Mouse (Mus musculus) CH12.LX (cell line): ENCODE results near the gene Zfp518a. TPM values are rescaled to one million over a fixed set of nuclear protein-coding genes. Genes with fewer than 3 reads are reported as not detected.

ENCODE experiments used
- DNase-seq: peaks from one replicate; pipeline ENCODE4 v3.0.0-alpha.2; 2013; ENCODE audit errors: extremely low read depth
- H3K27ac ChIP-seq: 2 replicates; pipeline ENCODE4 v1.5.1; 2012; ENCODE audit warnings: low read depth, mild to moderate bottlenecking, control low read depth, moderate library complexity; ENCODE audit not compliant: insufficient read depth
- H3K27me3 ChIP-seq: replicated peaks from 2 replicates; pipeline ENCODE3; 2012; ENCODE audit warnings: inconsistent platforms
- H3K36me3 ChIP-seq, 2 experiments: replicated peaks in 1 of 2; 2 replicates each; pipeline versions ENCODE3 to v1.6.1; 2012; ENCODE audit warnings: inconsistent platforms in 1 of 2, low read length in 1 of 2, mild to moderate bottlenecking in 1 of 2, mixed read lengths in 1 of 2, moderate library complexity in 1 of 2; ENCODE audit not compliant: control insufficient read depth in 1 of 2, insufficient read depth in 1 of 2
- H3K4me1 ChIP-seq, 2 experiments: 2 replicates each; pipeline ENCODE4 v1.6.1; 2012; ENCODE audit warnings: inconsistent platforms in 1 of 2, moderate library complexity in 1 of 2; ENCODE audit not compliant: insufficient read depth in 2 of 2, control insufficient read depth in 1 of 2
- H3K4me2 ChIP-seq: 2 replicates; pipeline ENCODE4 v1.6.1; 2012; ENCODE audit warnings: low read depth, mild to moderate bottlenecking, control low read depth; ENCODE audit not compliant: poor library complexity, insufficient read depth, severe bottlenecking
- H3K4me3 ChIP-seq, 3 experiments: fragments of 150-350 bp in 1 of 3; sonication (generic) in 1 of 3; replicated peaks in 1 of 3; 2 replicates each; pipeline versions ENCODE3 to v1.5.1; 2011 to 2012; ENCODE audit warnings: low read depth in 2 of 3, low read length in 2 of 3, mild to moderate bottlenecking in 2 of 3, moderate library complexity in 2 of 3, control low read depth in 1 of 3, improper control_type of control experiment in 1 of 3, inconsistent platforms in 1 of 3, mixed read lengths in 1 of 3; ENCODE audit not compliant: poor library complexity in 1 of 3
- H3K79me2 ChIP-seq: replicated peaks from 2 replicates; pipeline ENCODE4 v1.6.1; 2012; ENCODE audit warnings: mild to moderate bottlenecking, moderate library complexity; ENCODE audit not compliant: control insufficient read depth, poor library complexity, insufficient read depth, severe bottlenecking; ENCODE audit errors: extremely low read depth
- H3K9ac ChIP-seq: 2 replicates; pipeline ENCODE4 v1.6.1; 2012; ENCODE audit warnings: low read depth, mild to moderate bottlenecking, control low read depth, moderate library complexity; ENCODE audit not compliant: insufficient read depth
- H3K9me3 ChIP-seq: replicated peaks from 2 replicates; pipeline ENCODE3; 2012; ENCODE audit warnings: low read length, inconsistent platforms, mixed read lengths
- CHD1 ChIP-seq: IDR thresholded peaks from 2 replicates; pipeline ENCODE4 v1.6.1; 2012; ENCODE audit warnings: low read depth, low read length, improper control_type of control experiment, inconsistent platforms
- CHD2 ChIP-seq: IDR thresholded peaks from 2 replicates; pipeline ENCODE4 v1.6.1; 2011; ENCODE audit warnings: low read length, improper control_type of control experiment
- CTCF ChIP-seq, 2 experiments: IDR thresholded peaks in 1 of 2; conservative IDR thresholded peaks in 1 of 2; 2 replicates each; pipeline ENCODE4 v1.5.1; 2011 to 2012; ENCODE audit warnings: low read depth in 2 of 2, low read length in 2 of 2, improper control_type of control experiment in 1 of 2, inconsistent platforms in 1 of 2, mild to moderate bottlenecking in 1 of 2, moderate library complexity in 1 of 2
- ELF1 ChIP-seq: IDR thresholded peaks from 2 replicates; pipeline ENCODE4 v1.6.1; 2014; ENCODE audit warnings: low read depth, mild to moderate bottlenecking, inconsistent platforms, low read length, improper control_type of control experiment
- EP300 ChIP-seq: IDR thresholded peaks from 2 replicates; pipeline ENCODE4 v1.6.1; 2011; ENCODE audit warnings: low read length, improper control_type of control experiment
- ETS1 ChIP-seq: conservative IDR thresholded peaks from 2 replicates; pipeline ENCODE4 v1.6.1; 2012; ENCODE audit warnings: low read depth, mild to moderate bottlenecking, inconsistent platforms, low read length, improper control_type of control experiment, moderate library complexity
- GABPA ChIP-seq: IDR thresholded peaks from 2 replicates; pipeline ENCODE4 v1.6.1; 2012; ENCODE audit warnings: low read depth, low read length, improper control_type of control experiment, inconsistent platforms; ENCODE audit not compliant: insufficient replicate concordance
- IRF4 ChIP-seq: IDR thresholded peaks from 2 replicates; pipeline ENCODE4 v1.6.1; 2014; ENCODE audit warnings: low read depth, mild to moderate bottlenecking, inconsistent platforms, low read length, improper control_type of control experiment
- JUN ChIP-seq: IDR thresholded peaks from 2 replicates; pipeline ENCODE4 v1.6.1; 2011; ENCODE audit warnings: low read depth, mild to moderate bottlenecking, low read length, improper control_type of control experiment, moderate library complexity; ENCODE audit not compliant: insufficient read depth
- JUND ChIP-seq: conservative IDR thresholded peaks from 2 replicates; pipeline ENCODE4 v1.6.1; 2011; ENCODE audit warnings: low read depth, low read length, improper control_type of control experiment
- KAT2A ChIP-seq: IDR thresholded peaks from 2 replicates; pipeline ENCODE4 v1.6.1; 2012; ENCODE audit warnings: low read length, improper control_type of control experiment, inconsistent platforms; ENCODE audit not compliant: insufficient replicate concordance
- MAX ChIP-seq: IDR thresholded peaks from 2 replicates; pipeline ENCODE4 v1.6.1; 2011; ENCODE audit warnings: low read length, improper control_type of control experiment
- MEF2A ChIP-seq: IDR thresholded peaks from 2 replicates; pipeline ENCODE4 v1.6.1; 2014; ENCODE audit warnings: low read depth, mild to moderate bottlenecking, inconsistent platforms, low read length, improper control_type of control experiment, borderline replicate concordance
- MXI1 ChIP-seq: IDR thresholded peaks from 2 replicates; pipeline ENCODE4 v1.6.1; 2011; ENCODE audit warnings: mild to moderate bottlenecking, low read depth, low read length, improper control_type of control experiment
- NELFE ChIP-seq: IDR thresholded peaks from 2 replicates; pipeline ENCODE4 v1.6.1; 2011; ENCODE audit warnings: low read depth, low read length, improper control_type of control experiment
- NRF1 ChIP-seq: IDR thresholded peaks from 2 replicates; pipeline ENCODE4 v1.6.1; 2014; ENCODE audit warnings: low read depth, mild to moderate bottlenecking, inconsistent platforms, low read length, improper control_type of control experiment, moderate library complexity
- PAX5 ChIP-seq: IDR thresholded peaks from 2 replicates; pipeline ENCODE4 v1.6.1; 2012; ENCODE audit warnings: low read length, inconsistent platforms, mixed read lengths
- POLR2A ChIP-seq: IDR thresholded peaks from 2 replicates; pipeline ENCODE4 v1.6.1; 2011; ENCODE audit warnings: low read depth, mild to moderate bottlenecking, improper control_type of control experiment, low read length
- RAD21 ChIP-seq: IDR thresholded peaks from 2 replicates; pipeline ENCODE4 v1.6.1; 2011; ENCODE audit warnings: low read depth, mild to moderate bottlenecking, low read length, improper control_type of control experiment, moderate library complexity
- RCOR1 ChIP-seq: conservative IDR thresholded peaks from 2 replicates; pipeline ENCODE4 v1.6.1; 2012; ENCODE audit warnings: low read depth, mild to moderate bottlenecking, inconsistent platforms, low read length, improper control_type of control experiment
- TBP ChIP-seq: conservative IDR thresholded peaks from 2 replicates; pipeline ENCODE4 v1.6.1; 2011; ENCODE audit warnings: low read depth, low read length, improper control_type of control experiment
- TCF12 ChIP-seq: IDR thresholded peaks from 2 replicates; pipeline ENCODE4 v1.6.1; 2014; ENCODE audit warnings: low read depth, mild to moderate bottlenecking, inconsistent platforms, low read length, improper control_type of control experiment
- UBTF ChIP-seq: IDR thresholded peaks from 2 replicates; pipeline ENCODE4 v1.6.1; 2012; ENCODE audit warnings: low read depth, mild to moderate bottlenecking, inconsistent platforms, low read length, improper control_type of control experiment, moderate library complexity
- USF1 ChIP-seq: IDR thresholded peaks from 2 replicates; pipeline ENCODE4 v1.6.1; 2014; ENCODE audit warnings: low read depth, mild to moderate bottlenecking, inconsistent platforms, low read length, improper control_type of control experiment
- USF2 ChIP-seq: conservative IDR thresholded peaks from 2 replicates; pipeline ENCODE4 v1.6.1; 2011; ENCODE audit warnings: low read depth, low read length, improper control_type of control experiment
- ZC3H11A ChIP-seq: IDR thresholded peaks from 2 replicates; pipeline ENCODE4 v1.6.1; 2012; ENCODE audit warnings: low read depth, mild to moderate bottlenecking, inconsistent platforms, low read length, improper control_type of control experiment
- ZKSCAN1 ChIP-seq: IDR thresholded peaks from 2 replicates; pipeline ENCODE4 v1.6.1; 2012; ENCODE audit warnings: low read depth, inconsistent platforms, low read length, improper control_type of control experiment, borderline replicate concordance
- ZMIZ1 ChIP-seq: IDR thresholded peaks from 2 replicates; pipeline ENCODE4 v1.6.1; 2012; ENCODE audit warnings: low read depth, mild to moderate bottlenecking, inconsistent platforms, low read length, improper control_type of control experiment
- ZNF384 ChIP-seq: IDR thresholded peaks from 2 replicates; pipeline ENCODE4 v1.6.1; 2012; ENCODE audit warnings: low read depth, low read length, improper control_type of control experiment, inconsistent platforms
- dilution Hi-C: fragments of 300-500 bp; cut with MboI; formaldehyde crosslinking; loops from 2 replicates; pipeline ENCODE4 v1.14.3; 2020; ENCODE audit warnings: low sequenced_read_pairs; ENCODE audit not compliant: extremely low pct_unique_long_range_greater_than_20kb, extremely low pct_ligation_motif_present
- in situ Hi-C: fragments of 300-500 bp; cut with MboI; formaldehyde crosslinking; loops from 3 replicates; pipeline ENCODE4 v1.14.3; 2019; ENCODE audit warnings: low sequenced_read_pairs, low pct_ligation_motif_present, low pct_unique_long_range_greater_than_20kb, mixed read lengths
- polyA plus RNA-seq: library from polyadenylated mRNA; unstranded; fragments of >175 nt; gene quantifications from 2 replicates; pipeline ENCODE4 v1.2.1, GENCODE M21; 2012; ENCODE audit warnings: low read depth; ENCODE audit not compliant: insufficient read length
- total RNA-seq, 2 experiments: library from RNA; depleted of rRNA; stranded (reverse); fragments of 300-350 nt in 1 of 2; fragments of >200 nt in 1 of 2; gene quantifications; 2 replicates each; pipeline ENCODE4 v1.2.3; 2012 to 2014

The Zfp518a gene
- total and polyA plus RNA-seq, 3 experiments = 5.4 to 19.7 (median 11.6) TPM

GRCm38 (mm10) chr19:40964367-40964891 is 69.9 kb downstream of the Zfp518a start:
- in situ Hi-C loops (loop anchor here (5.0 kb wide), 1 partner anchor 38 kb away; no protein-coding TSS in a partner anchor), dilution Hi-C loops (no loop called here)
- no peak for DNase-seq
- Histone ChIP-seq H3K36me3 (peaks cover 67 to 78% of the 10 kb centered on the region in 2 experiments), H3K4me2 (peak overlapping the region; percentile 67), H3K27ac (peak overlapping the region; percentile 95), H3K27me3 (no peaks in the 10 kb centered on the region), H3K9ac (no peak overlapping the region), H3K4me1 (peaks cover 34 to 79% of the 10 kb centered on the region in 2 experiments), H3K9me3 (no peaks in the 10 kb centered on the region), H3K4me3 (no peak overlapping the region), H3K79me2 (peaks cover 36% of the 10 kb centered on the region)
- TF ChIP-seq POLR2A (no peak), NELFE (no peak), ZNF384 (peak; percentile 58)

DNA sequence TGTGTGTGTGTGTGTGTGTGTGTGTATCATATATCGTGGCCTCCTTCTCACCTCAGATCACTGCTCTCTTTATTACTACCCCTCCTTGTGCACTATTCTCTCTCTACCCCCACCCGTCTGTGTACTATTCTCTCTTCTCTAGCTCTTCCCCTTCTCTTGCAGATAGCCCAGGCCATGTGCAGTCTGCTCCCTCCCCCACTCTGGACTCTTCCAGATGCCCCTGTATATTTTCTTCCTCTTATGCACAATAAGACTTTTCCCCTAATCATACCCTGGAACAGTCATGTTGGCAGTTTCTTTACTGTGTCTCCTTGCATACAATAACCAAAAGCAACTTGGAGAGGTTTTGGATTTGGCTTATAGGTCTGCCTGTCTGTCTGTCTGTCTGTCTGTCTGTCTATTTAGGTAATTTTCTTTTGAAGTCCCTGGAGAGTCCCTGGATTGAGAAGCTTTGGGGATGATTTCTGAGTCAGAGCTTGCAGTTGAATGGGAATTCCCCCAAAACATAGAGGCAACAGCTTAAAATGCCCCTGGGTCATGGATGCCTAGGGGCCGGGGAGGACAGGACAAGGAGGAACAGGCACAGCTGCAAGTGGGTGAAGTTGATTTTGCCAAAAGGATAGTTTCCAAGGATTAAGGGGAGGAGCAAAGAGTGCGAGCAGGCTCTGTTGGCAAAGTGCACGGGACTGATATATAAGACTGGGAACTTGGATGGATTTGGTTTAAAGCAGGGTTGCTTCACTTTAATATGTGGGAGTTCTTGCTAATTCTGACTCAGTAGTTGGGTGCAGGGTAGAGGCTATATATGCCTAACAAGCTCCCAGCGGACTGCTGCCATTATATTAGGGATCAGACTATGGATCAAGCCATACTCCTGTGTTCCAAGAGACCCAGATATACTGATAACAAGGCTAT is 70.7 kb downstream of the Zfp518a start:
- peaks cover 40 to 80% of the 10 kb centered on the region in 2 experiments for H3K4me1 ChIP-seq
- no peaks in the 10 kb centered on the region for H3K27me3 ChIP-seq
- H3K9ac ChIP-seq = 0 out of 2 replicates have a peak overlapping the region, but pooled peaks have one; percentile 14
- peak; percentile 84 for DNase-seq
- in situ Hi-C loops = loop anchor here (5.0 kb wide), 1 partner anchor 37 kb away; no protein-coding TSS in a partner anchor
- H3K27ac ChIP-seq = peak overlapping the region; percentile 95
- peaks cover 67 to 78% of the 10 kb centered on the region in 2 experiments for H3K36me3 ChIP-seq
- no peak overlapping the region for H3K4me3 ChIP-seq
- H3K4me2 ChIP-seq = peak overlapping the region; percentile 67
- H3K79me2 ChIP-seq = peaks cover 43% of the 10 kb centered on the region
- dilution Hi-C loops = no loop called here
- no peaks in the 10 kb centered on the region for H3K9me3 ChIP-seq
- no peak for TF ChIP-seq ZKSCAN1
- TF ChIP-seq ZNF384 = no peak
- TF ChIP-seq CHD1 = peak; percentile 46; the same call in 1 of the 2 replicates
- no peak for TF ChIP-seq TBP
- no peak for TF ChIP-seq GABPA
- TF ChIP-seq USF2 = no peak
- TF ChIP-seq NELFE = peak; percentile 22; the same call in 1 of the 2 replicates
- TF ChIP-seq NRF1 = no peak
- 0 out of 2 replicates have a peak, but pooled peaks have one; percentile 30 for TF ChIP-seq RCOR1
- no peak for TF ChIP-seq RAD21
- no peak for TF ChIP-seq MXI1
- TF ChIP-seq CTCF (conservative IDR thresholded peaks at IDR 0.05 in 1 of 2, IDR thresholded peaks at IDR 0.05 in 1 of 2; ENCODE audit: low read depth in 2 of 2, low read length in 2 of 2) = no peak
- TF ChIP-seq USF1 = no peak
- TF ChIP-seq UBTF = no peak
- peak; percentile 49; the same call in 1 of the 2 replicates for TF ChIP-seq TCF12
- TF ChIP-seq MEF2A = peak; percentile 81
- no peak; the same call in 1 of the 2 replicates for TF ChIP-seq ELF1
- TF ChIP-seq JUND = no peak
- TF ChIP-seq PAX5 = no peak
- no peak for TF ChIP-seq MAX
- no peak; the same call in 1 of the 2 replicates for TF ChIP-seq POLR2A
- peak; percentile 58 for TF ChIP-seq EP300
- no peak for TF ChIP-seq ZC3H11A
- TF ChIP-seq JUN = no peak
- TF ChIP-seq KAT2A = no peak
- TF ChIP-seq ZMIZ1 = no peak
- TF ChIP-seq ETS1 = peak; percentile 73
- peak; percentile 25; the same call in 1 of the 2 replicates for TF ChIP-seq CHD2
- peak; percentile 8; the same call in 1 of the 2 replicates for TF ChIP-seq IRF4
